Mouse (Mus musculus): ENCODE measurements around the gene Gfy.
"Not testable (repeated sequence)": the region's sequence is repeated elsewhere in the genome, so short reads cannot be mapped to it uniquely, and the experiment has no call there.

Gfy gene

GRCm38 (mm10) chr7:45167761-45168445 is 11.5 kb downstream of the Gfy start:
- no peak for DNase-seq (ENCODE audit: low read depth, low spot score)

- no peak for DNase-seq (ENCODE audit: low read depth, low spot score)
Observed at GRCm38 (mm10) chr7:45166950-45167401, 12.4 kb downstream of the Gfy start.

DNA sequence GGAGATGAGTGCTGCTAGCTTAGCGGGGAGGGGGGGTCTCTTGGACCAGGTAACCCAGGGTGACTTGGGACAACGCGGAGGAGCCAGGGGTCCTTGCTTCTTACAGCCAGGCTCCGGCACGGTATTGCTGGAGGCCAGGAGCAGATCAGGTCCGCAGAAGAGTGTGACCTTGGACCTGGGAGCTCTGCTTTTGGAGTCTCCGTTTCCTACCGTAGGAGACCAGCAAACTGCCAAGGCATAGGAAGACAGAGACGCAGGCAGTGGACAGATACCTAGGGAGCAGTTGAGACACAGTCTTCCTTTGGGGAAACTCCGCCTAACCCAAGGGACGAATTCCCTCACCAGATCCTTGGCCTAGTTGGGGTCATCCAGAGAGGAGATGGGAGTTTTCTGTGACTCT is 13.7 kb downstream of the Gfy start:
- DNase-seq (ENCODE audit: low read depth, low spot score) = no peak

DNA sequence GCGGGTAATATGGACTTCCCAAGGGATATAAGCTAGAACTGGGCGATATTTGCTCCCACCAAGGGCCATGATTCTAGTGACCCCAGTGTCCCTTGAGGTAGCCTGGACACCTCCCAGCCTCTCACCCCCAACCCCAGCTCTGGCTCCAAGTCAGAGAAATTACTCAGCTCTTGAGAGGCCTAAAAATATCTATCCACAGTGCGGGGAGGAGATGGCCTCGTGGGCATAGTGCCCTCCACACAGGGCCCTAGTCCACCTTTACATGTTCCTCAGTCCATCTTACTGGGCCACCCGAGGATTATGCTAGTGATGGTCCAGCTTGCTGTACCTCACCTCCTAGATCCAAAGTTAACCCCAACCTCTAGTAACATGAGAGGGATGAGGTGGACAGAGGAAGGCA is 14.5 kb downstream of the Gfy start:
- DNase-seq (ENCODE audit: low read depth, low spot score) = no peak

DNA sequence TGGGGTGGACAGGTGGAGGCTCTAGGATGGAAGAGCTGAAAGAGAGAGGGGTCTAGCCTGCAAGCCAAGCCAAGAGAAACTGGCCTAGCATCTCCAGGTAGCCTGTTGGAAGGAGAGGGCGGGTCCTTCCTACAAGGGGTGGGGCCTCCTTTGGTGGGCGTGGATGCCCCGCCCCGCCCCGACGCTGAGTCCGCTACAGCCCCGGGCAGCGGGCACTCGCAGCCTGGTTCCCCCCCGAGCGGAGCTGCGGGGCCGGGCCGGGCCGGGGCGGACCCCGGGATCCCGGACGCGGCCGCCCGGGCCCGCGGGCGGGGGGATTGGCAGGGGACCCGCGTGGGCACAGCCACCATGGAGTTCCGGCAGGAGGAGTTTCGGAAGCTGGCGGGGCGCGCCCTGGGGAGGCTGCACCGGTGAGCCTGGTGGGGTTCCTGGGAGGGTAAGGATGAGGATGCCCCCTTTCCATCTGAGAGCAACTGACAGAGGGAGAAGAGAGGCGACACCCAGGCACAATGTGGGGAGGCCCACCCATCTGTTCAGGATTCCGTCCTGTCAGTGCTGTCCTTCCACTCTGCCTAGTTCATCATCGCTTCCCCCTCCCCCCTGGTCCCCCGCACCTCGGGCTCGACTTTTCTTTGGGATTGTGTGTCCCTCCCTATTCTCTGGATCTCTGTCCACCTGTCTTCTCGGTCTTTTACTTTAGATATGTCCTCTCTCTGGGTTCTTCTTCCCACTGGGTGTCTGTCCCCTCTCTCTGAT is 15.5 kb downstream of the Gfy start, which contains the start of gene Slc17a7:
Slc17a7 (plus strand) TSS at position 215 of the 756 bp plus-strand sequence.
- DNase-seq (ENCODE audit: low read depth, low spot score) = peak; percentile 74

DNA sequence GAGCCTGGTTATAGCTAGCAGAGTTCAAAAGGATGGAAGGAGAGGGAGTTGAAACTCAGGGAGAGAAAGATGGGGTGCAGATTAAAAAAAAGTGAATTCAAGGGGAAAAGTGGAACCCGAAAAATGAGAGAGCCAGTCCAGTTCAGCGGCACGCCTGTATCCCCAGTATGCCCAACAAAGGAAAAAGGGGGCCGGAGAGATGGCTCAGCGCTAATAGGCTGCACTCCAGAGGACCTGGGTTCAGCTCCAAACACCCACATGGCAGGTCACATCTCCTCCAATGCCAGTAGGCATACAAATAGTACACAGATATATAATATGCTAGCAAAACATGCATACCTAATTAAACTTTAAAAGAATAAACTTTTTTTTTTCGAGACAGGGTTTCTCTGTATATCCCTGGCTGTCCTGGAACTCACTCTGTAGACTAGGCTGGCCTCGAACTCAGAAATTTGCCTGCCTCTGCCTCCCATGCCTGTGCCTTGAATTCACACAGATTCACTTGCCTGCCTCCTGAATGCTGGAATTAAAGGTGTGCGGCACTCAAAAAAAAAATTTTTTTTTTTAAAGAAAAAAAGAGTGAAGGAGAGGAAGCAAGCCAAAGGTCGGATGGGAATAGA is 16.3 kb downstream of the Gfy start:
- no peak for DNase-seq (ENCODE audit: low read depth, low spot score)

DNA sequence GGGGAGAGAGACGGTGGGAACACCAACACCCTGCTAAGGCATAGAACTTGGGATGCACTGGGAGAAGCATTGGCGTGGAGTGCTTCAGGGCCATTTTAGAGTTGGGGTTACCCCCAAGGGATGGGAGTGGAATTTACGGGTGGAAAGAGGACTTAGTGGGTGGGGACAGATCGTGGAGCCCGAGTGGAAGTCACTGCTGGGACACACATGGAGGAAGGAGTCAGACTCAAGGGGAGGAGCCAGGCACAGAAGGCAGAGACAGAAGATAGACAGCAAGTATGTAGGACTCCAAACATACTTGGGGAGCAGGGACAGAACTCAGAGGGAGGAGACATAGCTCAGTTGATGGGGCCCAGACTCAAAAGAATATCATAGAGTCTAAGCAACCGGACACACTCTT is 16.8 kb downstream of the Gfy start:
- DNase-seq (ENCODE audit: low read depth, low spot score) = no peak

DNA sequence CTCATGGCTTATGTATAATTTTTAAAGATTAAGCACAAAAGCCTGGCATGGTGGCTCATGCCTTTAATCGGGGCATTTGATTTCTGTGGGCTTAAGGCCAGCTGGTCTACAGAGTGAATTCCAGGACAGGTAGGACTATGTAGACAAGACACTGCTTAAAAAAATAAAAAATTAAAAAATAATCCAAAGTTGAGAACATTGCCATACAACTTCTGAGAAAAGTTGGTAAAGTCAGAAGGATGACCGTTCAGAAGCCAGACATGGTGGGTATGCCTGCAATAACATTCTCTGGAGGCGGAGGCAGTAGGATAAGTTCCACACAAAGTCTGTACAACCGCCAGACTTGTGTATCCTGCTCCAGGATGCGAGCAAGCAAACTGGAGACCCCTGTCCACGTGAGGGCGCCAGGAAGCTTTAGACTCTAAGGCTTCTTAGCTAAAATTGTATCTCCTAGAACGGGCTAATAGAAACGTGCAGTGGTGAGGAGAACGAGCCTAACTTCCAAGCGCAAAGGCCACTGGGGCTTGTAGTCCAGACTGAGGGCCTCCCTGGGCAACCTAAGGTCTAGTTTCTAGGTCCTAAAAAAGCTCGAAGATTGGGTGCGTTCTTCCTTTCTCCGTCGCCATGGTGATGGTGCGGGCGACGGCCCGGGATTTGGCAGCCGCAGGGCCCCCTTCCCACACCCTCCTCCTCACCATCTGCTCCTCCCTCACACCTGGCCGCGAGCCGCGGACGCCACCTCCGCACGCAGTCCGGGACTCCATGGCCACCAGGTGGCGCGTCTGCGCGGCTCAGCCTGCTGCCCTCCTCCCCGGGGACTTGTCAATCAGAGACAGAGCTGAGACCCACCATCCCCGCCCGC is 17.5 kb downstream of the Gfy start:
- DNase-seq (ENCODE audit: low read depth, low spot score) = peak; percentile 96

DNA sequence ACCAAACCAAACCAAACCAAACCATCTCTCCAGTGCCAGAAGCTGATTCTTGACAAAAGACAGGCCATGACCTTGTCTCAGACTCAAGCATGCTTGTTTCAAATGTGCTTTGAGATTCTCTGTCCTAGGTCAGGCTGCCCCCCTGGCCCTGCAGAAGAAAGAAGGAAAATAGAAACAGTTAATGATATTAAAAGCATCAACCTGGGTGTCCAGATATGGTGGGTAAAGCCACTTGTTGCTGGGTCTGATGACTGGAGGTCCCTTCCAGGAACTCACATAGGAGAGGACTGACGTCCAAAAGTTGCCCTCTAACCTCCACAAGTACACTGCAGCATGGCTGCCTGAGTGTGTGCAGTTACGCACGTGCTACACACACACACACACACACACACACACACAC is 18.5 kb downstream of the Gfy start:
- DNase-seq (ENCODE audit: low read depth, low spot score) = no peak

GRCm38 (mm10) chr7:45160316-45160800 is 19.0 kb downstream of the Gfy start:
- no peak for DNase-seq (ENCODE audit: low read depth, low spot score)

DNA sequence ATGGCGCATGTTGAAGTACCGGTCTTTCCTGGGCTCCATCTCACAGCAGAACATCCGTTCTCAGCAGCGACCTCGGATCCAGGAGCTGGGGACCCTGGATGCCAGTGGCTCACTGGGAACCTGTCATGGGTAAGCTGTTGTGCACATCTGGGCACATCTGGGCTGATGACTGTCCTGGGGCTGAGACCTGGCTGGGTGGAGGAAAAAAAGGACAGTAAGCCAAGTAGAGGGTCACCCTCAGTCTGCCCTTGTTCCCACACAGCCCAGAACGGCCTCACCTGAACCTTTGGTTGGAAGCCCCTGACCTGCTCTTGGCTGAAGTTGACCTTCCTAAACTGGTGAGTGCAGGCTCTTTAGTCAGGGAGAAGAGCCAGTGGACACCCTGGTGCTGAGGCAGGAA is 20.4 kb downstream of the Gfy start:
- no peak for DNase-seq (ENCODE audit: low read depth, low spot score)

DNA sequence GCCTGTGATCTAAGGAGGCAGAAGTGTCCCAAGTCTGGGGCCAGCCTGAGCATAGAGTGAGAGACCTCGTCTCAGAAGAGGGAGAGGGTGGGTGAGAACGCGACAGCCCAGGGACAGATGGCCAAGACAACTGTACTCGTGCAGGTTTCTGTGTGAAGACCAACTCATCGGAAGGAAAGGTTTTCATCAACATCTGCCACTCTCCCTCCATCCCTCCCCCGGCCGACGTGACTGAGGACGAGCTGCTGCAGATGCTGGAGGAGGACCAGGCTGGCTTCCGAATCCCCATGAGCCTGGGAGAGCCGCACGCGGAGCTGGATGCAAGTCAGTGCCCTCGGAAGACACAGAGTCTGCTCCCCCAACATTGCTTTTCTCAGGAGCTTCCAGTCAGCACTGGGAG is 21.9 kb downstream of the Gfy start:
- DNase-seq (ENCODE audit: low read depth, low spot score) = no peak

GRCm38 (mm10) chr7:45156206-45156605 is 23.2 kb downstream of the Gfy start:
- no peak for DNase-seq (ENCODE audit: low read depth, low spot score)

DNA sequence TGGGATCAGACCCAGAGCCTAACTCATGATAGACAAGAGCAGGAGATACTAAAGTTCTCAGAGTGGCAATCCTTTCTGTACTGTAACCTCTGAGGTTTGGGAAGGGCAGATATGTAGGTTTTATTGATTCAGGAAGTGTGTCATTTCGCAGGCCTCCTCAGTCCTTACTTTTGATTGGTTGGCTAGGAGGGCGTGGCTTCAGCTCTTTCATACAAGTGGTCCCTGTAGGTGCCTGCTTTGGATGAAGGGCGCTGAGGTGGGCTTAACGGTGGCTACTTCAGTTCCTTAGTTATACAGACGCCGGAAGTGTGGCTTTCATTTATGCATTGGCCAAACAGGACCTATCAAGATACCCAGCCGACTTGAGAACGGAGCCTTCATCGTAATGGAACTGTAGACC is 23.8 kb downstream of the Gfy start:
- peak; percentile 86 for DNase-seq (ENCODE audit: low read depth, low spot score)

GRCm38 (mm10) chr7:45154993-45155514 is 24.3 kb downstream of the Gfy start:
- peak; percentile 96 for DNase-seq (ENCODE audit: low read depth, low spot score)

- peak; percentile 98 for DNase-seq (ENCODE audit: low read depth, low spot score)
Observed at GRCm38 (mm10) chr7:45154096-45154992, 25.0 kb downstream of the Gfy start, which contains the start of the genes Pih1d1 and Aldh16a1. Pih1d1 (plus strand) TSS chr7:45154303. Aldh16a1 (minus strand) TSS chr7:45154584.

- peak; percentile 54 for DNase-seq (ENCODE audit: low read depth, low spot score)
Observed at GRCm38 (mm10) chr7:45153586-45153985, 25.8 kb downstream of the Gfy start.

- not testable (repeated sequence) for DNase-seq (ENCODE audit: low read depth, low spot score)
Observed at GRCm38 (mm10) chr7:45153052-45153451, 26.3 kb downstream of the Gfy start.

DNA sequence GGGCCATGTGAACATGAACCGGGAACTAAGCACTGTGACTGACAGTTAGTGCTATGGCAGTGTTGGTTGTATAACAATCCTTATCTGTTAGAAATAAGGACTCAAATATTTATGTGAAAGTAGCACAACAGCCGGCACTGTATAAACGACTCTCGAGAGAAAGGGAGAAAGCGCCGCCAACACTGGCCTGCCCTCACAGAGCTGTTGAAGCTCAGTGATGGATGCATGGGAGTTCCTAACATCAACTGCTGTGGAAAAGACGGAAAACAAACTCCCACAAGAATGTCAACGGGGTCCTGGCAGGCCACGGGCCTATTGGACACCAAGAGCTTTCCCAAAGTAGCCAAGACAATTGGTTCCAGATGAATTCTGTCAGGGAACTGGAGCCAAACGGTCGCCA is 28.1 kb downstream of the Gfy start:
- DNase-seq (ENCODE audit: low read depth, low spot score) = no peak

DNA sequence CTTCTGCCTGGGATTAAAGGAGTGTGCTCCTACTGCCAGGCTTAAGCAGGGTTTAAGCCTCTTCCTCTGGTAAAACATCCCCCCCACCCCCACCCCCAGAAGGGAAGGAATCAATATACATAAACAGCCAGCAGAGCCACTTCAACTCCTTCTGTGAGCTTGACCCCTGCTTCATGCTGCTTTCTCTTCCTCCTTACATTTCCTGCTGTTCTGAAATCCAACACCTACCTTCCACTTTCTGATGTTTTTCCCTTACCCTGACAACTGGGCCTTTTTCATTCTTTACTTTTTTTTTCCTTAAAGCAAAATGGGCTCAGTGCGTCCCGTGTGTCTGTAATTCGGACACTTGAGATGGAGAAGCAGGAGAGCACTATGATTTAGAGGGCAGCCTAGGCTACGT is 29.0 kb downstream of the Gfy start:
- no peak for DNase-seq (ENCODE audit: low read depth, low spot score)

Data from ZHBTc4 (cell line).